Mouse (Mus musculus) cerebellum, postnatal 4 days (tissue): ENCODE measurements around the gene Zfp385b.

Experiments
- DNase-seq, 2 experiments: peaks; one replicate each; pipeline ENCODE4 v3.0.0; 2022; ENCODE audit warnings: low spot score in 2 of 2, mixed read lengths in 1 of 2

Zfp385b gene

GRCm38 (mm10) chr2:77382766-77383165 is 436.7 kb downstream of the Zfp385b start:
- no peak for DNase-seq

- DNase-seq, result no peak
These were observed 439.5 kb downstream of the Zfp385b start for GRCm38 (mm10) chr2:77379907-77380306.

- no peak for DNase-seq
These were observed 440.1 kb downstream of the Zfp385b start for GRCm38 (mm10) chr2:77379332-77379731.

GRCm38 (mm10) chr2:77376823-77377222 is 442.6 kb downstream of the Zfp385b start:
- DNase-seq, result no peak

DNA sequence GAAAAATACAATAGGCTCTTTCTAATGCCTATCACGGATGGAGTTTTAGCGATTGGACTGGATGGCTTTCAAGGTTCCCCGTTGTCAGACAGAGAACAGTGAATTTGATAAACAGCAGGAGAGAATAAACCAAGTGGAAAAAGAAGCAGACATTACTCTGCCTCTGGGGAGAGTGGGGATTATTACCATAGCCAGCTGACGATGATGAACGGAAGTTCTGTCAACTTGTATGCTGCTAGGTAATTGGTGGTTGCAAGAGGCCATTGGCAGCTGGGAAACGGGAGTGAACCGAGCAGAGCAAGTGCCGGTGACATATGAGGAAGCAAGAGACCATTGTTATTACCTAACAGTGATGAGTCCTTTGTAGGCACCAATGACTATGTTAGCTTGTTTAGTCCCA is 444.3 kb downstream of the Zfp385b start:
- DNase-seq, result no peak

- no peak for DNase-seq
These were observed 450.3 kb downstream of the Zfp385b start for GRCm38 (mm10) chr2:77369174-77369573.
